Mouse (Mus musculus): Measurements from ENCODE around the gene Dpm3.
"Not testable (repeated sequence)": the region's sequence is repeated elsewhere in the genome, so short reads cannot be mapped to it uniquely, and the experiment has no call there.

Dpm3 gene

DNA sequence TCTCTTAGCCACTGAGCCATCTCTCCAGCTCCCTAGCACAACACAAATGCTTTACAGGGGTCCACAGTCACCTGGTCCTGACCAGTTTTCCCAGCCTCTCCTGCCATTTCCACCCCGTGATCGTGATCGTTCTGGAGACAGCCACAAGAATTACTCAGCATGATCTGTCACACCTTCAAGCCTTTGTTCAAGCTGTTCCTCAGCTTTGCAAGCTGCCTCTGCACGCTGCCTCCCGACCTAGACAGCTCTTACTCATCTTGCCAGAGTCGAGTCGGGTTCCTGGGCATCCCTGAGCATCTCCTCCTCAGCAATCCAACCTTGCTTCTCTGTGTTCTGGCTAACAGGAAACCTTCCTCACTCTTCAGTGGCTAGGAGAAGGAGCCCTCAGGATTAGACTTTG lies at the start of gene Dpm3:
TSS of gene Dpm3 (plus strand) at position 283 of the 400 bp plus-strand sequence.
- no peak for DNase-seq (ENCODE audit: low read depth, low spot score)

DNA sequence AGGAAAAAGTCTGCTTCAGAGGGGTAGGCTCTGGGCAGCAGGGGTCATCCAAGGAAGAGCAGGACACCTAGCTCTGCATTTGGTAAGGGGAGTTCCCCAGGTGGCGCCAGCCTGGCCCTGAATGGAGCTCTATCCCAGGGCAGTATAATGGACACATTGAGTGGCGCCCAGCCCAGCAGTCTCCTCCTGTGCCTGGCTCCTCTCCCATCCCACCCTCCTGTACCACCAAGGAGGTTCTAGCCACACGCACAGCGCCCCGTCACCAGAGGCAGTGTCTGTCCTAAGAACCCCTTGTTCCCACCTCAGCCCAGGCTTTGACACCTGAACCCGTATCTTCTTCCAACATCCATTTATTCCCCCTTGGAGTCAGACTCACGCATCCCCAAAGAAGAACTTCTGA lies 49.4 kb upstream of the Dpm3 start:
- DNase-seq (ENCODE audit: low read depth, low spot score) = no peak

DNA sequence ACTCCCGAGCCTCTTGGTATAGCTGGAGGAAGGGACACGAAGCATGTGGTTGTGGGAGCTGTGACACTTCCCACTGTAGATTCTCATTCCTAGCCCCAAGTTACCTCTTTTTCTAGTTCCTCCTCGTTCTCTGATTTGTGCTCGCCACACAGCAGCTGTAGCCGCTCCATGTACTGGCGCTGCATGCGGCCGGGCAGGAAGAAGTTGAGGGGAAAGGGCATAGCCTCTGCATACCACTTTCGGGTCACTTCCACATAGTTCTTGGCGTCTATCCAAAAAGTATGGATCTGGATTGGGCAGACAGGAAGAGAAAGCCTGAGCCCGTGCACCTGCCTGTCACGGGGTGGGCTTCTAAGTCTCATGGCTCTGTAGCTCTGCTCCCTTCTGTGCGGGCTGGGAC lies 49.0 kb upstream of the Dpm3 start:
- DNase-seq (ENCODE audit: low read depth, low spot score) = no peak

DNA sequence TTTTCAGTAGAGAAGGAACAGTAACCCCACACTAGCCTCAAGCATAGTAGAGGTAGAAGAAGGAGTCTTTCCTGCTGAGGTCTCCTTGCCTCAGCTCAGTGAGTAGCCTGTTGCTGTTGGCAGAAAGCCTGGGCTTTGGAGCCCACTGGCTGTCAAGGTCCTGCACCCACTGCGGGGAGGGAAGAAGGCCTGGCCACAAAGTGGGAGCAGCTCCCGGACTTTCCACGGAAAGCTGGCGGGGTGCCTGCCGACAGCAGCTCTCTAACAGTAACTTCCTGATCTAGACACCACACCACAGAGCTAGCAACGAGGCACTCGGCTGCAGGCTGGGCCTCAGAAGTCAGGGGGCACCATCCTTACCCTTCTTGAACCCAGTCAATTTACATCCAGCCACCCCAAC lies 48.4 kb upstream of the Dpm3 start:
- DNase-seq (ENCODE audit: low read depth, low spot score) = no peak

DNA sequence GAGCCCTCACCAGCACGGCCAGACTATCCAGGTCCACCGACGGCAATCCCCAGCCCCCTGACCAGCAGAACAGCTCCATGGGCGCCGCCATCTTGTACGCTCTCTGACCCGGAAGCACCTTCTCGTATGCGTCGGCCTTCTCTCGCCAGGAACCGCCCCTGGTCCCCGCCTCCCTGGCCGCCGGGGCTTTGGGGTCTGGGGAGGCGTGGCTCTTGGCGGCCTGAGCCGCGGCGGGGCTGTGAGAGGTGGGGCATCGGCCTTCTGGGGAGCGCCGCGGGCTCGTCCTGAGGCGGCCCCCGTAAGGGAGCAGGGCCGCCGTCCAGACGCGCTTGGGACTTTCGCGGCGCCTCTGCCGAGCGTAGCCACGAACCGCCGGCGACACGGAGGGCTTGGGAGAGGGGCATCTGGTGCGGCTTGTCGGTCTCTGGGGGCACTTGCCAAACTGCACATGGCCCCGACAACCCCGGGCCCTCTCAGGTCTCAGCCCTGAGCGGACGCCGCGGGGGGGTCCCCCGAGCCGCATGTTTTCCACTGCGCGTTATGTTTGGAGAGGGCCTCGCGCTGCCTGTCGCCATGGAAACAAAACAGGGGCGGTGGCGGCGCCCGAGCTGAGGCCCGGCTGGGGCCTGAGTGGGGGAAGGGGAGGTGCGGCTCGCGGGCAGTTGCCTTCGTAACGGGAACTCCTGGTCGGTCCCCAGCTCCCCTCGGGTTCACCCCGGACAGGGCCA lies 45.2 kb upstream of the Dpm3 start:
- peak; percentile 86 for DNase-seq (ENCODE audit: low read depth, low spot score)

DNA sequence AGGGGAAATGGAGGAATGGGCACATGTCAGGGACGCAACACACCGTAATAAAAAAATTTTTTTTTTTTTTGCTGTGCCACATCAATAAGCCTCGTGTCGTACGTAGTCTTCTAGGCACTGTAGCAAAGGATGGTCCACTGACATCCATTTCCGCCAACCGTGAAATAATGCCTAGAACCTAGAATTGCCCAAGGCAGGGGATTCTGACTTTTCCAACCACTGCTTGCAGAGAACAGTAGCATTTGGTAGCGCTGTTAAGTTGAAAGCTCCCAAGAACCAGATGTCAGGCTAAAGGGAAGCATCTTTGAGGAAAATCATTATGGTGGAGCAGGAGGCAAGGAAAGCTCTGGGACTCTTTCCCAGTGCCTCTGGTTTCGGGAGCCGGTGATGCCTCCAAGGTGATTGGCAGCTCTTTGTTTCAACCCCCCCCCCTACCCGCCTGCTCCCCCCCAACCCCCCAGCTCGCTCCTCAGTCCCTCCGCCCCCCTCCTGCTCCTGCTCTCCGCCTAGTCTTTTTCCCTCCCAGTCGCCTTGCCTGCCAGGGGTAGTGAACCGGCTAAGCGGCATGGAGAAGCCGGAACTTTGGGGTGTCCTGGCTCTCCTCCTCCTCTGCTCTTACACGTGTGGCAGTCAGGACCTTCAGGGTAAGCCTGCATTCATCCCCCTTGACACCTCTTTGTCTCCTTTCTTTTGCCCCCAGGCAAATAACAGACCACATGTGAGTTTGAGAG lies 44.3 kb upstream of the Dpm3 start, which contains the start of gene Thbs3:
TSS of gene Thbs3 (plus strand) at position 500 of the 731 bp plus-strand sequence.
- no peak for DNase-seq (ENCODE audit: low read depth, low spot score)

DNA sequence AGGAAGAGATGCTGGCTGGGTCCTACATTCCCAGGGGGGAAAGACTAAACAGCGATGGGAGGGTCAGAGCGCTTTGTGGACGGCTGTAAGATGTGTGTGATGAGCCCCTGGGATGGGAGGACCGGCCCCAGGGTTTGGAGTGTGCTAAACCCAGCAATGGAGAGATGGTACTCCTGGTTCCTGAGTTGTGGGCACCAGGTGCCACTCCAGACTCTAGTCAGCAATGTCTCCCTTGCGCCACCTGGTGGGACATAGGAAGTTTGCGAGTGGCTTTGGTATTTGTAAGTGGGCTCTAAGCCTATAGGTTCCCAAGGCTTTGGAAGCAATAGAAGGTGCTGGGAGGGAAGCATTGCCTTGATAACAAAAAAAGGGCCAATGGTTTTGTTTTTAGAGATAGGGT lies 43.3 kb upstream of the Dpm3 start:
- no peak for DNase-seq (ENCODE audit: low read depth, low spot score)

DNA sequence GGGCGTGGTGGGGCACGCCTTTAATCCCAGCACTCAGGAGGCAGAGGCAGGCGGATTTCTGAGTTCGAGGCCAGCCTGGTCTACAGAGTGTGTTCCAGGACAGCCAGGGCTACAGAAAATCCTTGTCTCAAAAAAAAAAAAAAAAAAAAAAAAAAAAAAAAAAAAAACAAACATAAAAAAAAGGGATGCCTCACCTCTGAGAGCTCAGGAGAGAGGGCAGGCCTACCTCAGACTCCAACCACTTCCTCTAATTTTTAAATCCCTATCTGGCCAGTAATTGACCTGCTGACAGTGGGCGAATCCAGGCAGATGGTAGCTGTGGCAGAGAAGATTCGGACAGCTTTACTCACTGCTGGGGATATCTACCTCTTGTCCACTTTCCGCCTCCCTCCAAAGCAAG lies 42.8 kb upstream of the Dpm3 start:
- not testable (repeated sequence) for DNase-seq (ENCODE audit: low read depth, low spot score)

DNA sequence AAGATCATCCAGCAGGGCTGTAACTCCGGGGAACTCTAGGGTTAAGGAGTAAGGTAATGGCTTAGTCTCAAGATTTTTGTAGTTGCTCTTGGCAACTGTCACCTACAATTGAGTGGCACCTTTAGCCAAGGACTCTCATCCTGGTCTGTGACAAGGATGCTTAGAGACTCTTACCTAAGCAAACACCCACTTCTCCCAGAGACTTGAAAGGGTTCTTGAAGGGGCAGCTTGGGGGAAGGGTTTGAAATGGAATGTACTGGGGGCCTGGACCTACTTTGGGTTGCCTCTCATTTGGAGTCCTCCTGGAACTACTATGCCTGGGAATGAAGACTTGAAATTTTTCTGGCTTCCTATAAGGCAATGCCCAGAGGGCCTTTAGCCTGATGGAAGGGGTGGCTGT lies 40.9 kb upstream of the Dpm3 start:
- no peak for DNase-seq (ENCODE audit: low read depth, low spot score)

DNA sequence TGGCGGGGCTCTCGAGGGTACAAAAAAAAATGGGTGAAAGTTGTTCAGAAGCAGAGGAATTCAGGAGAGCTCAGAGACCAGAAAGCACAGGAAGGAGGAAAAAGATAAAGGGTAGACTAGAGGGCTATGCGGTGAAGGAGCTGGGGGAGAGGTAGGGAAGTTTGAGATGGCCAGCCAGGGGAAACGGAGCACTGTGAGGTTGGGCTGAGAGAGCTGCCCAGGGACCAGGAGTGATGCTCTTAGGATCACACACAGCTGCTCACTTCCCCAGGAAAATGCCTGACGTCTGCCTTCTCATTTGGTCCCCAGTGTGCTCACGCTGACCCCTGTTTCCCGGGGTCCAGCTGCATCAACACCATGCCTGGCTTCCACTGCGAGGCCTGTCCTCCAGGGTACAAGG lies 39.6 kb upstream of the Dpm3 start:
- DNase-seq (ENCODE audit: low read depth, low spot score) = no peak

DNA sequence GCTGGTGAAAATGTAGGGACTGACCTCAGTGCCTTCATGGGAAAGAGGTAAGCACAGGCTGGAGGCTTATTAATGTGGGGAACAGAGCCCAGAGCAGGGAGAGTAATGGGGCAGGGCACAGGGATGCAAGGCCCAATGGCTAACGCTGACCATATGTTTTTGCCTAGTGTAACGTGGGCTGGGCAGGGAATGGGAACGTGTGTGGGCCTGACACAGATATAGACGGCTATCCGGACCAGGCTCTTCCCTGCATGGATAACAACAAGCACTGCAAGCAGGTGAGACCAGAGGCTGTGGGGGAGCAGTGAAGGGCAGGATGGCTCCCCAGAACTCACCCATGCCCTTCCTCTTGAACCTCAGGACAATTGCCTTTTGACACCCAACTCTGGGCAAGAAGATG lies 38.0 kb upstream of the Dpm3 start:
- DNase-seq (ENCODE audit: low read depth, low spot score) = no peak

DNA sequence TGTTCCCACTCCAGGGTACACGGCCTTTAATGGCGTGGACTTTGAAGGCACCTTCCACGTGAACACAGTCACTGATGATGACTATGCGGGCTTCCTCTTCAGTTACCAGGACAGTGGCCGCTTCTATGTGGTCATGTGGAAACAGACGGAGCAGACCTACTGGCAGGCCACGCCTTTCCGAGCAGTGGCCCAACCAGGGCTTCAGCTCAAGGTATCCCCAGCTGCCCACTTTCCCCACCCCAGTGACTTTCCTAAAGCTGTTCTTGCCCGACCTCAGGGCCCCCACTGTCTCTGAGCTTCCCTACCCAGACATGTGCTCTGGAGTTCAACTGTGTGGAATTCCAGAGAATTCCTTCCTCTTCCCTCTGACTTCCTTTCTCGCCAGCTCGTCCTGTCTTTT lies 34.4 kb upstream of the Dpm3 start:
- no peak for DNase-seq (ENCODE audit: low read depth, low spot score)

DNA sequence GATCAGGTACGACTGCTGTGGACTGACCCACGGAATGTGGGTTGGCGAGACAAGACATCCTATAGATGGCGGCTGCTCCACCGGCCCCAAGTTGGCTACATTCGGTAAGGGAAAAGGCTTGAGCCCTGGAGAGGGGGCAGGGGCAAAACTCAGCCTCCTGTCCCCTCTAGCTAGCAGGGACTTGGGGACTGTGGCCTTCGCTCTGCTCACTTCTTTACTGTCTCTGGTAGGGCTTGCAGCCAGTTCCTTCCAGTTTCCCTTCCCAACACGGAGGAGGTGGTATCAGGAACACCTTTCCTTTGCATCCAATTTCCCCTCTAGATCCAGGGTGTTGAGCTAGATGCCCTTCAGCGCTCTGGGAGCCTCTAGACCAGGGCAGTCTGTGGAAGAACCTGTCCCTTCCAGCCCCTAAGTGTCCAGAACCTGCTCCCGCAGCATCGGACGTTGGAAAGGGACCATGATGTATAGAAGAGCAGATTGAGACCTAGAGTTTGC lies 33.8 kb upstream of the Dpm3 start:
- no peak for DNase-seq (ENCODE audit: low read depth, low spot score)

DNA sequence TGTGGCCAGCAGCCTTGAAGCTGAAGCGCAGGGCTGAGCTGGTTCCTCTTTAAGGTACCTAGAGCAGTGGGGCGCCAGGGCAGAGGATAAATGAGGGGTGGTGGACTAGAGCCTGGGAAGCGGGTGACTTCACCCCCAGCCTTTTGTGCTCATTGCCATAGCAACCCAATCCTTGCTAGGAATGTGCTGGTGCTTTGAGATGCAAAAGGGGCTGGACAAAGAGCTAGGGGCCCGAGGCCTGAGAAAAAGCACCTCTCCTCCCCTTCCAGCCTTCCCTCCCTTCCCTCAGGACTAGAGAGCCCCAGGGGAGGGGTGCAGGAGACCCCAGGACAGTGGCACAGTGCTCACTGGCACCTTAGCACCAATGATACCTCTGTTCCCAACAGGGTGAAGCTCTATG lies 33.2 kb upstream of the Dpm3 start:
- peak; percentile 54 for DNase-seq (ENCODE audit: low read depth, low spot score)

DNA sequence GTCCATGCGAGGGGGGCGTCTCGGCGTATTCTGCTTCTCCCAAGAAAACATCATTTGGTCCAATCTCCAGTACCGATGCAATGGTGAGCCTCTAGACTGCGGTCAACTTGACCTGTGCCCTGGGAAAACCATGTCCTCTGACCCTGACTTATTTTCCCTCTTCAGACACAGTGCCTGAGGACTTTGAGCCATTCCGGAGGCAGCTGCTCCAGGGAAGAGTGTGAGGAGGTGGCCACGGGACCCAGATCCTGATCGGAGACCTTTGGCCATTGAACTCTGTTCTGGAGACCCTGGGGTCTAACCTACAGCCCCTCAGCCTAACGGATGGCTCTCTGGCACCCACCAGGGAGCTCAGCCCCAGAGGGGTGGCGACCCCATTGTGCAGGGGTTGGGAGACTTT lies 32.8 kb upstream of the Dpm3 start:
- no peak for DNase-seq (ENCODE audit: low read depth, low spot score)

DNA sequence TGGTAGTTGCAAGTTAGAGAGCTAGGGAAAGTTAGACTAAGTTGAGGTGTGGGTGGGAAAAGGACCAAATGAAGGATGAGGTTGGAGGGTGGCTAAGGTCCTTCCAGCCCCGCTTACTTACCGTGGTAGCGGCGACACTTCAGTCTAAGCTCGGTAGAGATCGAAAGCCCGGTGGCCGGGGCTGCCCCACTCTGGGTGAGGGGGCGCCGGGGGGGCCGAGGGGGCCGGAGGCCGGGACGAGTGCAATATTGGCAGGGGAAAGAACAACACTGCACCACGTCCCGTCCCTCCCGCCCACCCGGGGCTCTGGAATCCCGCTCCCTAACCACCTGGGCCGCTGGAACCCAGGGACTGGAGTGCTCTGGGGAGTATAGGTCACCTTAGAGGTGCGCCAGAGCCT lies 32.3 kb upstream of the Dpm3 start, which contains the start of gene Mtx1:
TSS of gene Mtx1 (minus strand) at position 189 of the 400 bp plus-strand sequence.
- DNase-seq (ENCODE audit: low read depth, low spot score) = no peak

DNA sequence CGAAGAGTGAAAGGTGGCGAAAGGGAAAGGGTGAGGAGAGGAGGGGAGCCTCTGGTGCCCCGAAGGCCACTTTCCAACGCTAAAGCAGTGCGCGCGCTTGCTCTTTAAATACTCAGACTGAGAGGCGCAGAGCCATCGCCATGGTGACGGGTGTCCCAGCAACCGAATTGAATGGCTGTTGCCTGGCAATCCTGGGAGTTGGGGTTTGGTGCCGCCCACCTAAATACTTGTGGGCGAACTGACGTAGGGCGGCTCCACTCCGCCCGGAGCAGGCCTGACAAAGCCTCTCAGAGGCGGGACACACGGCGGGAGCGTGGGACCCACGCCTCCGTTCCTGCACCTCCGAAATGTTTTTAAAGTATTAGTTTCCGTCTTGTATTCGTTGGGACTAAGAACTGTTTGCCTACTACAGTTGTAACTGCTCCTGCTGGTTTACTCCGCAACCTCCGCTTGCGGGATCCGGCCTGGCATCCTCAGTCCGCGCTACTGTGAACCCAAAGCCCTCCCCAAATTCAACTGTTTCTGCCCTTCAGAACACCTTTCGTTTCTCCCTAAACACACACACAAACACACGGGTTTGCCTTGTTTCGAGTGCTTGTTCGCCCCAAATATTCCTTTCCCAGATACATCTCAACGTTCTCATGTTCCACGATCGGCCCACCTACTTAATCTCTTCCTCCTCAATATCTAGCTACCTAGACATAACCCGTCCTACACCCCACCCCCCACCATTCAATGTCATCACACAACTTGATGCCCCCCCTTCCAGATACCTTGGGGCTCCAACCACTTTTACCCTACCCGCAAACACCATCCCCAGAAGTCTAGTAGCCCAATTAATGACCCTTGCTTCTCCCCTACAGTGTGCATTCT lies 31.6 kb upstream of the Dpm3 start:
- peak; percentile 86 for DNase-seq (ENCODE audit: low read depth, low spot score)

DNA sequence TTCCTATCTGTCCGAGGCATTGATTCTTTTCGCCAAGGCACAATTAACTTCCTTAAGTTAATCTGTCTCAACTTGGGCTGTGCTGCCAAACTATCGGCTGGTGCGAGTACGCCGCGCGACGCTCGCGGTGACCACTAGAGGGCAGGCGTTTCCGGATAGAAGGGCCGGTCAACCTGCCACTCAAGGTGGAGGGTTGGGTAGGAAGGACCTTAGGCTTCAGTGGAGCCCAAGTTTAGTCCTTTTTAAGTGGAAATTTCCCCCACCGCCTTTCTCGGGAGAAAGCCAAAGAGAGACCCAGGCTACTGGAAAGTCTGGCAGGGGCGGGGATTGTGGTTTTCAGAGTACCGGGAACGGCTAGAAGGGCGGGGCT lies 31.0 kb upstream of the Dpm3 start:
- DNase-seq (ENCODE audit: low read depth, low spot score) = no peak

DNA sequence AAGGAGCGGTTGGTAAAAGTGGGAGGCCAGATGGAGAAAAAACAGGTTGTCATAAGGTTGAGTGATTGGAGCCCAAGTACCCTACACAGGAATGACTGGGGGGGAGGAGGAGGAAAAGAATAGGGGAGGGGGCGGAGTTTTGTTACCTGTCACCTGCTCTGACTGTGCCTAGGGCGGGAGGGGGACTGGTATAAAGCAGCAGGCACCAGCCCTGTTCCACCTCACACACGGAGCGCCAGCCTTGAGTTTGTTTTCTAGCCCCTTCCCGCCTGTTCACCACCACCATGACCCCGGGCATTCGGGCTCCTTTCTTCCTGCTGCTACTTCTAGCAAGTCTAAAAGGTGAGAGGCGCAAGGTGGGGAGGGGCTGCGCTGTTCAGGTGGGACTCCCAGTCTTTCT lies 30.3 kb upstream of the Dpm3 start, which contains the start of gene Muc1:
TSS of gene Muc1 (plus strand) at position 222 of the 400 bp plus-strand sequence.
- DNase-seq (ENCODE audit: low read depth, low spot score) = no peak

DNA sequence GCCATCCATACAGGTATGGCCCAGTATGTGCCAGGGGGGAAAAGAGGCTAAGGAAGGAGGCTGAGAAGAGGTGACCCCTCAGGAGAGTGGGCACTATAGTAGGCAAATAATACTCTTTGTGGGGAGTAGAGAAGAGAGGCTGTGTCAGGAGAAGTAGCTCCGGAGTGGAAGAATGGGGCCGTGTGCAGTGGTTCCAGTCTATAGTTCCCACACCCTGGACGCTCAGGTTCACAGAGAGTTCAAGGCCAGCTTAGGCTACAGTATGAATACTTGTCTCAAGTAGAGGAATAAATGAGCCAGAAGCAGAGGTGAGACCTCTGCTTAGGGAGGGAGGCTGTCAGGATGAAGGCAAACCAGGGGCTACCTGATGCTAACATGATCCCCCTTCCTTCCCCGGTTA lies 29.9 kb upstream of the Dpm3 start:
- no peak for DNase-seq (ENCODE audit: low read depth, low spot score)

DNA sequence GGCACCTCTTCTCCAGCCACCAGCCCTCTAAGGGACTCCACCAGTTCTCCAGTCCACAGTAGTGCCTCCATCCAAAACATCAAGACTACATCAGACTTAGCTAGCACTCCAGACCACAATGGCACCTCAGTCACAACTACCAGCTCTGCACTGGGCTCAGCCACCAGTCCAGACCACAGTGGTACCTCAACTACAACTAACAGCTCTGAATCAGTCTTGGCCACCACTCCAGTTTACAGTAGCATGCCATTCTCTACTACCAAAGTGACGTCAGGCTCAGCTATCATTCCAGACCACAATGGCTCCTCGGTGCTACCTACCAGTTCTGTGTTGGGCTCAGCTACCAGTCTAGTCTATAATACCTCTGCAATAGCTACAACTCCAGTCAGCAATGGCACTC lies 28.6 kb upstream of the Dpm3 start:
- no peak for DNase-seq (ENCODE audit: low read depth, low spot score)

DNA sequence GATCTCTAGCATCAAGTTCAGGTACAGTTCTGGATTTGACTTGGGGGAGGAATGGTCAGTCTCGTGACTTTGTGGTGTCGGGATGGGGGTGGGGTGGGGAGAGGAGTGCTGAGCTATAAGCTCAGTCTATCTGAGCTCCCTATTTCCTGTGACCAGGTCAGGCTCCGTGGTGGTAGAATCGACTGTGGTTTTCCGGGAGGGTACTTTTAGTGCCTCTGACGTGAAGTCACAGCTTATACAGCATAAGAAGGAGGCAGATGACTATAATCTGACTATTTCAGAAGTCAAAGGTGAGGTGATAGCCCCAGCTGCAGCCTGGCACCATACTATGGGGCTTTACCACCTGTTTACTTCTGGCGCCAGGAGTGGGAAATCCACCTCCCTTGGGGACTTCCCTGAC lies 27.8 kb upstream of the Dpm3 start:
- DNase-seq (ENCODE audit: low read depth, low spot score) = no peak
